Mouse (Mus musculus) embryonic facial prominence, embryonic 10.5 days (tissue): ENCODE measurements around the gene Eng. TPM values are rescaled to one million over a fixed set of nuclear protein-coding genes. Genes with fewer than 3 reads are reported as not detected.

Experiments used
- DNase-seq: peaks from one replicate; pipeline ENCODE4 v3.0.0-alpha.2; 2017; ENCODE audit warnings: low spot score
- H3K27ac ChIP-seq: fragments of 300-500 bp; sonication (generic); replicated peaks from 2 replicates; pipeline ENCODE4 v1.5.1; 2016; ENCODE audit warnings: mild to moderate bottlenecking
- H3K27me3 ChIP-seq: fragments of 300-500 bp; sonication (generic); replicated peaks from 2 replicates; pipeline ENCODE4 v1.6.1; 2016; ENCODE audit warnings: low read depth, mild to moderate bottlenecking; ENCODE audit not compliant: poor library complexity, severe bottlenecking
- H3K36me3 ChIP-seq: fragments of 300-500 bp; sonication (generic); replicated peaks from 2 replicates; pipeline ENCODE4 v1.6.1; 2016; ENCODE audit warnings: mild to moderate bottlenecking, moderate library complexity
- H3K4me1 ChIP-seq: fragments of 300-500 bp; sonication (generic); 2 replicates; pipeline ENCODE4 v1.6.1; 2016
- H3K4me3 ChIP-seq: fragments of 300-500 bp; sonication (generic); 2 replicates; pipeline ENCODE4 v1.5.1; 2016; ENCODE audit warnings: mild to moderate bottlenecking, moderate library complexity
- H3K9me3 ChIP-seq: fragments of 300-500 bp; sonication (generic); 2 replicates; pipeline ENCODE4 v1.6.1; 2016; ENCODE audit warnings: mild to moderate bottlenecking
- WGBS: fragments of 180-500 bp; shearing (Covaris S2); methylation state at CpG from one replicate; pipeline ENCODE4 v1.1.7; 2016; 5-methylcytosine and 5-hydroxymethylcytosine counted together
- polyA plus RNA-seq: library from polyadenylated mRNA; unstranded; fragments of >200 nt; fragmentation: Nextera tagmentation; extraction: Ambion mirVana; gene quantifications from 2 replicates; pipeline ENCODE4 v1.2.1, GENCODE M21; 2016

Eng gene
- polyA plus RNA-seq, 1 experiment from 2014 or later, result 25.5 TPM

- Histone ChIP-seq H3K4me3 (peak overlapping the region; percentile 43; the same call in 1 of the 2 replicates), H3K36me3 (no peaks in the 10 kb centered on the region), H3K9me3 (no peaks in the 10 kb centered on the region), H3K4me1 (peaks cover 88% of the 10 kb centered on the region), H3K27ac (peak overlapping the region; percentile 81), H3K27me3 (no peaks in the 10 kb centered on the region)
- peak; percentile 32 for DNase-seq
- WGBS, result 34% methylated on average over 5 of the region's 5 CpGs
Observed at GRCm38 (mm10) chr2:32625873-32626694, 20.3 kb upstream of the Eng start.

- Histone ChIP-seq H3K27me3 (no peaks in the 10 kb centered on the region), H3K4me1 (peaks cover 90% of the 10 kb centered on the region), H3K9me3 (no peaks in the 10 kb centered on the region), H3K4me3 (no peak overlapping the region), H3K36me3 (no peaks in the 10 kb centered on the region), H3K27ac (peak overlapping the region; percentile 81)
- no peak for DNase-seq
- 62% methylated on average over 20 of the region's 20 CpGs for WGBS
Observed at GRCm38 (mm10) chr2:32627266-32628043, 18.9 kb upstream of the Eng start.

DNA sequence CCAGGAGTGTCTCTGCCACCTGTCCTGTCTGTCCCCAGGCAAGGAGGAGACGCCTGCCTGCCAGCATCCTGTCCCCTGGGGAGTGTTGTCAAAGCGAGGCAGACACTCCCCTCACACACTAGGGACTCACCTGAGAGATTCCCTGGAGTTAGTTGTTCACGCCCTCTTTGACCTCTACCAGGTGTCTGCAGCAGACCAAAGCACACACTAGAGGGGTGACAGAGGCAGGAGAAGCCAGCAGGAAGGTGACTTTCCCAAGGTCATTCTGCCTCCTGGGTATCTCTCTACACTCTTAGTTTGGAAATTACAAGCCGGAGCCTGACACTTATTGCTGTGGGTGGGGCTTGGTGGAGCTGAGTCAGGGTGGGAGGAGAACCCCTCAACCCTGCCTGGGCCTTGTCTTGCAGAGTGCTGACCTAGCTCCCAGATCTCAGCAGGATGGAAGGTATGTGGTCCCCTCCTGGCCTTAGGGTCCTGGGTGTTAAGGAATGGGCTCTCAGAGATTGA, 18.3 kb upstream of the Eng start:
- Histone ChIP-seq H3K36me3 (no peaks in the 10 kb centered on the region; the same call in 1 of the 2 replicates), H3K27ac (peak overlapping the region; percentile 81), H3K4me1 (peaks cover 91% of the 10 kb centered on the region), H3K9me3 (no peaks in the 10 kb centered on the region), H3K4me3 (no peak overlapping the region), H3K27me3 (no peaks in the 10 kb centered on the region)
- 55% methylated on average over 4 of the region's 4 CpGs for WGBS
- DNase-seq, result no peak

- Histone ChIP-seq H3K9me3 (no peaks in the 10 kb centered on the region), H3K4me1 (peaks cover 96% of the 10 kb centered on the region), H3K27ac (peak overlapping the region; percentile 81), H3K36me3 (no peaks in the 10 kb centered on the region; the same call in 1 of the 2 replicates), H3K27me3 (no peaks in the 10 kb centered on the region), H3K4me3 (peak overlapping the region; percentile 33; the same call in 1 of the 2 replicates)
- 49% methylated on average over 5 of the region's 5 CpGs for WGBS
- no peak for DNase-seq
Observed at GRCm38 (mm10) chr2:32628729-32629128, 17.7 kb upstream of the Eng start.

GRCm38 (mm10) chr2:32629276-32629976, 17.0 kb upstream of the Eng start:
- Histone ChIP-seq H3K27me3 (no peaks in the 10 kb centered on the region), H3K27ac (peak overlapping the region; percentile 81), H3K4me1 (peaks cover 96% of the 10 kb centered on the region), H3K36me3 (no peaks in the 10 kb centered on the region; the same call in 1 of the 2 replicates), H3K4me3 (peak overlapping the region; percentile 33), H3K9me3 (no peaks in the 10 kb centered on the region)
- WGBS, result 39% methylated on average over 9 of the region's 9 CpGs
- peak; percentile 85 for DNase-seq

- H3K4me3 ChIP-seq, result peak overlapping the region; percentile 33
- H3K27ac ChIP-seq, result peak overlapping the region; percentile 81
- 69% methylated on average over 9 of the region's 9 CpGs for WGBS
- no peak for DNase-seq
- H3K36me3 ChIP-seq, result no peaks in the 10 kb centered on the region; the same call in 1 of the 2 replicates
- H3K4me1 ChIP-seq, result peaks cover 96% of the 10 kb centered on the region
- no peaks in the 10 kb centered on the region for H3K27me3 ChIP-seq
- no peaks in the 10 kb centered on the region for H3K9me3 ChIP-seq
Observed at GRCm38 (mm10) chr2:32630036-32630435, 16.4 kb upstream of the Eng start.

DNA sequence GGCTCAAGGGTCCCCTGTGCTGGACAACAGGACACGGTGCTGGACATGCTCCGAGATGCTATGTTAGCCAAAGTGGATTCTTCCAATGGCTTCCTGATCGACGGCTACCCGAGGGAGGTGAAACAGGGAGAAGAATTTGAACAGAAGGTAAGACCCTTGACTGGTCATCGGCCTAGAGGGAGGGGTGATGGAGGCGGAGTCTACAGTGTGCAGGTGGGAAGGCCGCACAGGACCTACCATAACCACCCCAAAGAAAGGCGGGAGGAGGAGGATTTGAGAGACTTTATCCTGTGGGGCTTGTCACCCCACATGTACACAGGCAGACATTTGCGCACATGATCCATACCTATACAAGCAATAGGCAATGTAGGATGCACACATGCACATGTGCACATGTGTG, 15.3 kb upstream of the Eng start:
- WGBS, result 87% methylated on average over 10 of the region's 10 CpGs
- H3K27ac ChIP-seq, result 0 out of 2 replicates have a peak overlapping the region, but pooled peaks have one; percentile 81
- DNase-seq, result no peak
- H3K36me3 ChIP-seq, result no peaks in the 10 kb centered on the region; the same call in 1 of the 2 replicates
- H3K9me3 ChIP-seq, result no peaks in the 10 kb centered on the region
- no peaks in the 10 kb centered on the region for H3K27me3 ChIP-seq
- peaks cover 87% of the 10 kb centered on the region for H3K4me1 ChIP-seq
- H3K4me3 ChIP-seq, result no peak overlapping the region

GRCm38 (mm10) chr2:32631737-32632394, 14.5 kb upstream of the Eng start:
- Histone ChIP-seq H3K4me1 (peaks cover 85% of the 10 kb centered on the region), H3K36me3 (no peaks in the 10 kb centered on the region; the same call in 1 of the 2 replicates), H3K27me3 (no peaks in the 10 kb centered on the region), H3K4me3 (no peak overlapping the region), H3K9me3 (no peaks in the 10 kb centered on the region), H3K27ac (peak overlapping the region; percentile 55)
- WGBS, result 56% methylated on average over 7 of the region's 7 CpGs
- peak; percentile 83 for DNase-seq

- DNase-seq, result no peak
- whole genome bisulfite sequencing, result 74% methylated on average over 5 of the region's 5 CpGs
- H3K4me3 ChIP-seq, result no peak overlapping the region
- H3K27ac ChIP-seq, result peak overlapping the region; percentile 59
- peaks cover 78% of the 10 kb centered on the region for H3K4me1 ChIP-seq
- H3K27me3 ChIP-seq, result no peaks in the 10 kb centered on the region
- H3K9me3 ChIP-seq, result no peaks in the 10 kb centered on the region
- H3K36me3 ChIP-seq, result no peaks in the 10 kb centered on the region; the same call in 1 of the 2 replicates
Observed at GRCm38 (mm10) chr2:32633660-32634059, 12.7 kb upstream of the Eng start.

GRCm38 (mm10) chr2:32634277-32635105, 11.9 kb upstream of the Eng start:
- WGBS, result 86% methylated on average over 10 of the region's 10 CpGs
- H3K27ac ChIP-seq, result peak overlapping the region; percentile 40
- no peak overlapping the region for H3K4me3 ChIP-seq
- H3K27me3 ChIP-seq, result no peaks in the 10 kb centered on the region
- H3K9me3 ChIP-seq, result no peaks in the 10 kb centered on the region
- no peaks in the 10 kb centered on the region; the same call in 1 of the 2 replicates for H3K36me3 ChIP-seq
- no peak for DNase-seq
- H3K4me1 ChIP-seq, result peaks cover 69% of the 10 kb centered on the region

GRCm38 (mm10) chr2:32636617-32637016, 9.8 kb upstream of the Eng start:
- 77% methylated on average over 7 of the region's 7 CpGs for WGBS
- Histone ChIP-seq H3K27me3 (no peaks in the 10 kb centered on the region), H3K4me1 (peaks cover 54% of the 10 kb centered on the region), H3K36me3 (no peaks in the 10 kb centered on the region; the same call in 1 of the 2 replicates), H3K27ac (peak overlapping the region; percentile 59), H3K4me3 (no peak overlapping the region), H3K9me3 (no peaks in the 10 kb centered on the region)
- DNase-seq, result no peak
